Mouse (Mus musculus) liver, embryonic 14.5 days (tissue): ENCODE measurements around the gene Slc25a13. TPM values are rescaled to one million over a fixed set of nuclear protein-coding genes. Genes with fewer than 3 reads are reported as not detected.

Experiments
- ATAC-seq: fragments of 200-750 bp; cut with Nextera tagmentation; 2 replicates; pipeline ENCODE4 v1.8.0; 2017; ENCODE audit warnings: moderate number of reproducible peaks, mild to moderate bottlenecking, moderate library complexity; ENCODE audit not compliant: insufficient read depth
- DNase-seq, 3 experiments: peaks; one replicate each; pipeline ENCODE4 v3.0.0-alpha.2; 2012 to 2013; ENCODE audit warnings: low read depth in 3 of 3, low spot score in 3 of 3
- H3K27ac ChIP-seq: fragments of 300-500 bp; sonication (generic); 2 replicates; pipeline ENCODE4 v1.5.1; 2014; ENCODE audit warnings: moderate library complexity, mild to moderate bottlenecking, control low read depth, inconsistent platforms
- H3K27me3 ChIP-seq: fragments of 300-500 bp; sonication (generic); 2 replicates; pipeline ENCODE4 v1.6.1; 2014; ENCODE audit warnings: mild to moderate bottlenecking, low read length, moderate library complexity; ENCODE audit not compliant: control insufficient read depth, insufficient read depth
- H3K36me3 ChIP-seq: fragments of 300-500 bp; sonication (generic); replicated peaks from 2 replicates; pipeline ENCODE4 v1.6.1; 2014; ENCODE audit warnings: low read depth; ENCODE audit not compliant: control insufficient read depth, insufficient read depth
- H3K4me1 ChIP-seq, 2 experiments: fragments of 200-500 bp in 1 of 2; fragments of 300-500 bp in 1 of 2; sonication (generic) in 1 of 2; replicated peaks; 2 replicates each; pipeline ENCODE4 v1.6.1; 2012 to 2014; ENCODE audit warnings: antibody characterized with exemption in 1 of 2, inconsistent platforms in 1 of 2, low read length in 1 of 2; ENCODE audit not compliant: control insufficient read depth in 2 of 2, insufficient read depth in 2 of 2
- H3K4me2 ChIP-seq: fragments of 300-500 bp; sonication (generic); 2 replicates; pipeline ENCODE4 v1.6.1; 2014; ENCODE audit warnings: low read depth, mild to moderate bottlenecking, control low read depth, moderate library complexity
- H3K4me3 ChIP-seq, 2 experiments: fragments of 200-500 bp in 1 of 2; fragments of 300-500 bp in 1 of 2; sonication (generic) in 1 of 2; 2 replicates each; pipeline ENCODE4 v1.5.1; 2012 to 2014; ENCODE audit warnings: low read depth in 2 of 2, low read length in 2 of 2, mild to moderate bottlenecking in 2 of 2, control low read depth in 1 of 2, inconsistent platforms in 1 of 2, moderate library complexity in 1 of 2; ENCODE audit not compliant: insufficient read depth in 1 of 2
- H3K9ac ChIP-seq: fragments of 300-500 bp; sonication (generic); replicated peaks from 2 replicates; pipeline ENCODE4 v1.6.1; 2014; ENCODE audit warnings: mild to moderate bottlenecking, control low read depth, moderate library complexity
- H3K9me3 ChIP-seq: fragments of 300-500 bp; sonication (generic); 2 replicates; pipeline ENCODE4 v1.6.1; 2016; ENCODE audit warnings: low read length, mixed read lengths; ENCODE audit not compliant: control insufficient read depth
- CTCF ChIP-seq: IDR thresholded peaks from 2 replicates; pipeline ENCODE4 v1.5.1; 2016; ENCODE audit warnings: antibody characterized with exemption, low read depth, control low read depth
- EP300 ChIP-seq: IDR thresholded peaks from 2 replicates; pipeline ENCODE4 v1.6.1; 2016; ENCODE audit warnings: antibody characterized with exemption, low read depth
- WGBS: fragments of 180-500 bp; shearing (Covaris S2); extraction: QIAGEN DNeasy Blood & Tissue Kit; methylation state at CpG from one replicate; pipeline ENCODE4 v1.1.7; 2014; ENCODE audit not compliant: insufficient replicate concordance; 5-methylcytosine and 5-hydroxymethylcytosine counted together
- polyA plus RNA-seq, 2 experiments: library from polyadenylated mRNA; depleted of rRNA in 1 of 2; stranded (reverse) in 1 of 2; unstranded in 1 of 2; fragments of >200 nt; fragmentation: Nextera tagmentation in 1 of 2; extraction: Ambion mirVana in 1 of 2; gene quantifications; 2 replicates each; pipeline versions ENCODE4 v1.2.1 to v1.2.3; 2012 to 2014

Gene Slc25a13
- polyA plus RNA-seq, 2 experiments = 11.6 to 26.0 TPM

DNA sequence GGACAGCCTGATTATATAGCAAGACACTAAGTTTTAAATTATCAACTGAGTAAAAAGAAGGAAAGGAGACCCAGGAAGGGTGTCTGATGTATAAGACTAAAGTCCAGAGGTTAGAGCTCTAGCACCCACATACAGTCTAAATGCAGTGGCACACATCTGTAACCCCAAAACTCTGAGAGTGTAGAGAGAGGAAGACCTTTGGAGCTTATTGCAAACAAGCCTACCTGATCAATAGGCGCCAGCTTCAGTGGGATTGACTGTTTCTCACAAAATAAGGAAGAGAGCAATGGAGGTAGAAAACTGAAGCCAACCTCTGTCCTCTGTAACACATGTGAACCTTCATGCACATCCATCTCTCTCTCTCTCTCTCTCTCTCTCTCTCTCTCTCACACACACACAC, 26.9 kb upstream of the Slc25a13 start:
- H3K27ac ChIP-seq = no peak overlapping the region
- H3K4me3 ChIP-seq = no peak overlapping the region
- ATAC-seq (no peak), DNase-seq (no peak)
- H3K9ac ChIP-seq = no peak overlapping the region
- TF ChIP-seq EP300 (no peak), CTCF (no peak)
- no peaks in the 10 kb centered on the region; the same call in 1 of the 2 replicates for H3K27me3 ChIP-seq
- H3K9me3 ChIP-seq = no peaks in the 10 kb centered on the region
- WGBS = 18% methylated on average over 1 of the region's 1 CpGs
- no peak overlapping the region for H3K4me2 ChIP-seq
- H3K36me3 ChIP-seq = no peaks in the 10 kb centered on the region
- peaks cover 0 to 3% of the 10 kb centered on the region in 2 experiments; a peak in 1 of 4 replicates for H3K4me1 ChIP-seq

DNA sequence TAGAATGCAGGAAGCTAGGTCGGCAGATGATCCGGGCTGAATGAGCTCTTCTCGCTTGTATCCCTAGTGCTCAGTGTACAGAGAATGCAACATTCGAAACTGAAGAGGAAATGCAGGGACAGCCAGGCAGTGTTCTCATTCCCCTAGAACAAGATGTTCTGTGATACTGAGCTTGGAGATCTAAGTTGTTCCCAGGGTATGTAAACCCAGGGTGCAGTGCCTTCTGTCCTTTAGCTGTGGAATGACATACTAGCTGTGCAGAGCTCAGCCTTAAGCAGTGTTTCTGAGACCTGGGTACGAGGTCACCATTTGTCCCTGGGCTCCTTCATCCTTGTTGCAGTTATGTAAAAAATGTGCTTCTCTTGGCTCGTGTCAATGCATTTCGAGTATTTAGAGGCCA, 25.1 kb upstream of the Slc25a13 start:
- ATAC-seq (no peak), DNase-seq (no peak)
- Histone ChIP-seq H3K27ac (no peak overlapping the region), H3K9me3 (no peaks in the 10 kb centered on the region), H3K4me3 (no peak overlapping the region), H3K27me3 (no peaks in the 10 kb centered on the region; the same call in 1 of the 2 replicates), H3K4me2 (no peak overlapping the region), H3K9ac (no peak overlapping the region), H3K4me1 (no peaks in the 10 kb centered on the region), H3K36me3 (no peaks in the 10 kb centered on the region)
- 58% methylated on average over 7 of the region's 7 CpGs for WGBS
- no peak for TF ChIP-seq EP300
- TF ChIP-seq CTCF = no peak

DNA sequence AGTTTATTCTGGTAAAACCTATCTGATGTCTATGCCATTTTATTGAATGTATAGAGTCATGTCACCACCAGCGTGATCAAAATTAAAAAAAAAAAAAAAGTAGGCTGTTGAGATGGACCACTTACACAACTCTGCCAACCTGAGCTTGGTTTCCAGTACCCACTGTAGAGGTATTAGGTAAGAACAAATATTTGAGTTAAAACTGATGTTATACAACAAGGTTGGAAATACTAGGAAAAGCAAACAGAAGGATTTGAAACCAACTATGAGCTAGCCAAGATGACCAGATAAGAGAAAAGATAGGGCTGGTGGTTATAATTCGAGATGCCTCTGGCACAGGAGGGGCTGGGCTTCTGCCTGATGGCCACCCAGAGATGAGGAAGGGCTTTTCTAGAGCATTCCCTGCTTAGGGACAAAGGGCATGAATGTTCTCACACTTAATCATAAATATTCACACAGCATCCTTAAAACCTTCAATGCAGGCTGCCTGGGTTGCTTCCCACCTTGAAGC, 19.9 kb upstream of the Slc25a13 start:
- Histone ChIP-seq H3K4me3 (no peak overlapping the region), H3K9ac (no peak overlapping the region), H3K27ac (no peak overlapping the region), H3K36me3 (no peaks in the 10 kb centered on the region), H3K9me3 (no peaks in the 10 kb centered on the region), H3K4me1 (no peaks in the 10 kb centered on the region), H3K27me3 (no peaks in the 10 kb centered on the region; the same call in 1 of the 2 replicates), H3K4me2 (no peak overlapping the region)
- DNase-seq = no peak
- TF ChIP-seq CTCF = no peak
- TF ChIP-seq EP300 = no peak
- ATAC-seq = no peak
- WGBS = 55% methylated on average over 2 of the region's 2 CpGs

DNA sequence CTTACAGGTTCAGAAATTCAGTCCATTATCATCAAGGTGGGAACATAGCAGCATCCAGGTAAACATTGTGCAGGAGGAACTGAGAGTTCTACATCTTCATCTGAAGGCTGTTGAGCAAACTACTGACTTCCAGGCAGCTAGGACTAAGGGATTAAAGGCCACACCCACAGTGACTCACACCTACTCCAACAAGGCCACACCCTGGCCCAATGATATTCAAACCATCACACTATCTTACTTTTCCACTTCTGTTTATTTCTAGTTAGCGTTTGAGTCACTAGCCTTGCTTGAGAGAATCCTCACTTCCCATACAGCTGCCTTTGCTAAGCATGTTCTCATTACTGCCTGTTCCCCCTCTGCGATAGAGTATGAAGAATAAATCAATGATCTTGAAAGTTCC, 13.3 kb upstream of the Slc25a13 start:
- TF ChIP-seq CTCF (no peak), EP300 (no peak)
- Histone ChIP-seq H3K9me3 (no peaks in the 10 kb centered on the region), H3K36me3 (no peaks in the 10 kb centered on the region), H3K4me2 (no peak overlapping the region), H3K27ac (no peak overlapping the region), H3K27me3 (no peaks in the 10 kb centered on the region), H3K4me3 (no peak overlapping the region), H3K9ac (no peak overlapping the region), H3K4me1 (no peaks in the 10 kb centered on the region)
- no peak for ATAC-seq
- 60% methylated on average over 2 of the region's 2 CpGs for WGBS
- no peak for DNase-seq

DNA sequence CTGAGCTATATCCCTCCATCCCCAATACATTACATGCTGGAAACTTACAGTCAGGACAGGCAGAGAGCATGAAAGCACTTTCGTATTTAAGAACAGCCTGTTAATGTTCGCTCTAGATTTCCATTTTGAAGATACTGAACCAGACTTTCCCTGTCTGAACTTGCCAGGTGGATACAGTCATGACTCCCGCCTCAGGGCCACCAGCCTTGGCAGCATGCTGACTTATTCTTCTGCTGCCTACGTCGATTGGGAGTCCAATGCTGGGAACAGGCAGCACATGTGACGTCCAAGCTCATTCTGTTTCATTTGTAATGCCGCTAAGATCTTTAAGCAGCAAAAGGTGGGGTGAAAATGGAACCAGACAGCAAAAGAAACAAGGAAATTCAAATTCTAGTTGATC, 5.7 kb upstream of the Slc25a13 start:
- H3K4me1 ChIP-seq = peaks cover 0 to 6% of the 10 kb centered on the region in 2 experiments; a peak in 2 of 4 replicates
- DNase-seq = no peak

More for the DNA sequence above, 5.7 kb upstream of the Slc25a13 start:
- Histone ChIP-seq H3K9me3 (no peaks in the 10 kb centered on the region), H3K27me3 (no peaks in the 10 kb centered on the region), H3K4me2 (no peak overlapping the region), H3K9ac (no peak overlapping the region), H3K36me3 (no peaks in the 10 kb centered on the region), H3K27ac (no peak overlapping the region), H3K4me3 (no peak overlapping the region)
- no peak for ATAC-seq
- 60% methylated on average over 7 of the region's 7 CpGs for WGBS
- TF ChIP-seq EP300 = no peak
- no peak for TF ChIP-seq CTCF
